Mouse (Mus musculus) ovary, adult 18-20 months (tissue): Measurements from ENCODE around the gene Itgb3.

ENCODE experiments used
- DNase-seq: peaks from one replicate; pipeline ENCODE4 v3.0.0; 2022; ENCODE audit warnings: low spot score, mixed read lengths

The Itgb3 gene

DNA sequence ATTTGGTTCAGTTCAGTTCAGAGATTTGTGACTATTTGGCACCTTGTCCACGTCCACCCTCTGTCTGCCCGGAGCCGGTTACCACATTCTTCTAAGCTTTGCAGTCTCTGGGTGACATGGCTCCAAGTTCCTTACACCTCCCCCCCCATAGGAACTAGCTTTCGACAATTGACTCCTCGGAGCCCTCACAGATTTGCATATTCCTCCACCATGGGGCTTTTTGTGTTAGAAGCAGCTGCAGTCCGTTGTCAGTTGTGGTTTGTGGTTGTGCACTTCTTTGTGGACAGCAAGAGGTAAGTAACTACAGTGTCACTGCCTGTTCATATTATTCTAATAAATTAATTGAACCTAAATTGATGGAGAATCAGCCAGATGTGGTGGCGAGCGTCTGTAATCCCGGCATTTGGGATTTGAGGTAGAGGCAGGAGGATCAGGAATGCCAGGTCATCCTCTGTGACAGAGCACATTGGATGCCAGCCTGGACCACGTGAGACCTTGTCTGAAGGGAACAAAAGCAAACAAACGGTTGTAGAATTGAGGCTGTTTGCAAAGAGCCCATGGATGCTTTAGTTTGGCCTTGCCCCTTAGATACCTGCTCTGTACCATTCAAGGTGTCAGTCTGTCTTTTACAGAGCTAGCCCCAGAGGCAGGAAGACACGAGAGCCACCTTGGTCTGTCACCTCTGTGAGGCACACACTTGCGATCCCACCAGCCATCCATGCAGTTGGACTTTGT, 25.0 kb upstream of the Itgb3 start:
- DNase-seq = no peak

GRCm38 (mm10) chr11:104585495-104585894, 22.3 kb upstream of the Itgb3 start:
- DNase-seq = no peak

- DNase-seq = no peak
Observed at GRCm38 (mm10) chr11:104587904-104588303, 19.9 kb upstream of the Itgb3 start.

DNA sequence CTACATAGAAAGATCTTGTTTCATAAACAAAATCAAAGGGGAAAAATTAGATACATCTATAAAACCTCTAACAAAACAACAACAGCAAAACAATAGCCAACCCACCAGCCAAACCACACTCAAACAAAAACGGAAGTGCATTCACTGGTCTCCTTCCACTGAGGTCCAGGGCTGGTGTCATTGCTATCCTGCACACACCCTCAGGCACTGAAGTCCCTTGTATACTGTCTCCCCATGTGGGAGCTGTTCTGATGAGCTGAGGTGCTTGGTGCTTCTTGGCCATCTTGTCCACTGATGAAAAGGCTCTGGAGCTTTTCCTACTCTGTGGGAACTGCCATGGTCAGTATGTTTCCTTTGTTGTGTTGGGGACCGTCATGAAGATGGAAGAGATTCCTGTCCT, 19.3 kb upstream of the Itgb3 start:
- no peak for DNase-seq

- DNase-seq = no peak
Observed at GRCm38 (mm10) chr11:104589570-104589969, 18.2 kb upstream of the Itgb3 start.

DNA sequence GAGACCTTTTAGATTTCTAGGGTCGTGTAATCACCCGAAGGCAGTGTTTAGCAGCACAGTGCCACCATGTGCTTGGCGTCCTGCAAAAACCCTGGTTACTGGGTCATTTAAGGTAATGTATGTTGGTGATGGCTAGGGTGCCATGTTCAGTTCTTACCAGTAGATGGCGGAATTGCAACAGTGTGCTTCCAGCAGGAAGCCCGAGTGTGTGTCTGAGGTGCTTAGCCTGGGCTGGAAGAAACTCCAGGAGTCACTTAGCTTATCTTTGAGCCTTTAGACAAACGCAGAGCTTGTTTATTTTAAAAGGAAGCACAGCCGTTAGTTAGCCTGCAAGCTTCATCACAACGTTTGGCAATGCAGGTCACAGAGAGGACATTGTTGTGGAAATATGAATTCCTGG, 17.7 kb upstream of the Itgb3 start:
- peak; percentile 72 for DNase-seq

GRCm38 (mm10) chr11:104592066-104592835, 15.5 kb upstream of the Itgb3 start:
- DNase-seq = peak; percentile 66

- no peak for DNase-seq
Observed at GRCm38 (mm10) chr11:104596365-104596764, 11.4 kb upstream of the Itgb3 start.

GRCm38 (mm10) chr11:104599265-104599945, 8.4 kb upstream of the Itgb3 start:
- DNase-seq = no peak

- DNase-seq = no peak
Observed at GRCm38 (mm10) chr11:104600675-104601074, 7.1 kb upstream of the Itgb3 start.

DNA sequence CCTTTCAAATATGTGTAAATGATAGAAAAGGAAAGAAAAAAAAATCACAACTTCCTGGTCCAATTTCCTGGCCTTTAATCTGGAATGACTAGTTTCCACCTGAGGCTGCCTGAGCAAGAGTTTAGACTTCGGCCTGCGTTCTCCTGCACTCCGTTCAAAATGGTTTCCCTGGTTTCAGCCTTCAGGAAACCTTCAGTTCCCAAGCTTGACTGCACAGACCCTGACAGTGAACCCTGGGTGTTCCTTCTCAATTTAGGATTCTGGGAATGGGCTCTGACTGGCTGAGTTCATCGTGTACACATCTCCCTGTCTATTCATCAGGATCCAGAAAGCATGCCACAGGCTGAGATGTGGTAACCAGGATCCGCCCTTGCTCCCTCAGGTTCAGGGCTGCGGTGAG, 3.6 kb upstream of the Itgb3 start:
- DNase-seq = no peak

- DNase-seq = no peak
Observed at GRCm38 (mm10) chr11:104608249-104608920, 585 bp downstream of the Itgb3 start.

- DNase-seq = no peak
Observed at GRCm38 (mm10) chr11:104609033-104609684, 1.4 kb downstream of the Itgb3 start.

- no peak for DNase-seq
Observed at GRCm38 (mm10) chr11:104609733-104610132, 1.9 kb downstream of the Itgb3 start.

DNA sequence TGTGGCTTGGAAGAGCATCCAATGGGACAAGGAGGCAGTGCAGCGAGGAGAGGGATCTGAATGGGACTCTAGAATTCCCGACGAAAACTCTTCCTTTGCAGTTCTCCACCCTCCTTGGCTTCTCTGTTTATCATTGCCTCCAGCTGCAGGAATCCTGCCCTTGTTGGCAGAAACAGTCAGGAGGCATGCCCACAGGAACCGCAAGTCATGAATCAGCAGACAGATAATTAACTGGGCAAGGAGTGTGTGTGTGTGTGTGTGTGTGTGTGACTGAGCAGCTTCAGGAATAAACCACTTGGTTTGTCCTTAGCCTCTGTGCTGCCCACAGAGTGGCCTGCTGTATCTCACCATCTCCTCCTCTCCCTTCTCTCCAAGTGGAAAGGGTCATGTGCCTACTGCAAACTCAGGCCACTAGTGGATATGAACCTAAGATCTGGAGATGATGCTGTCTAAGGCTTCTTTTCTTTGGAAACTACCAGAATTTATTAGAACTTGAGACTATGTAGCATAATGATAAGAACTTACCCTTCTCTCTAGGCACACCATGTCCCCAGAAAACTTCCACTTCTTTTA, 3.9 kb downstream of the Itgb3 start:
- DNase-seq = peak; percentile 74

- DNase-seq = no peak
Observed at GRCm38 (mm10) chr11:104613551-104613950, 5.8 kb downstream of the Itgb3 start.

DNA sequence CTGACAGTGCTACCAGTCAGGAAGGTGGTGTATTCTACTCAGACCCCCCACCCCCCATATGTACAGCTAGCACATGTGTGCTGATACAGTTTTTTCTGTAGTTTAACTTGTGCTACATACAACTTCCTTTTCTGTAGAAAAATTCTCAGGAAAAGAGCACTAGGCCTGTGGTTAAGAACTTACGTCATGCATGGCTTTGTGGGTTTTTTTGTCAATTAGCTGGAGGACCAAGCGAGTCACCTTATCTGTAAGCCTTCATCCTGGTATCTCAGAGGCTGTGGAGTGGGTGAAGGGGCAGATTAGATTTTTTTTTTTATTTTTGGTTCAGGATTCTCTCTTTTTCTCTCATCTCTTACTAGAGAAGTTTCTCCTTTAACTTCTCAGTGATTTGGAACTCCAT, 6.3 kb downstream of the Itgb3 start:
- DNase-seq = no peak

DNA sequence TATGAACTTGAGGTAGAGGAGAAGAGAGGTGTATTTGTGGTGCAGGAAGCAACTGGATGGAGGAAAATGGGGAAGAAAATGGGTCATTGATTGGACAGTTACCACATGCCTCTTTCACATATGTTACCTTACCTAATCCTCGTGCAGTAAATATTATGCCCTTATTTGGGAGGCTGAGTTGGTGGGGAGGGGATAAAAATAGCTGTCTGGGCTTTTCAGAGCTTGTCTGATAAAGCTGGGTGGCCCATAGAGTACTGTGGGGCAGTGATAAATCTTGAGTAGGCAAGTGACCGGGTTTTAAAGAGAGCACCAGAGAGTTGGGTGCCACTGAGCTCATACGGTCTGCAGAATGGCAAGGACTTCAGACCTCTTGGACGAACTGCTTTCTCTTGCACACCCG, 8.4 kb downstream of the Itgb3 start:
- DNase-seq = no peak

- no peak for DNase-seq
Observed at GRCm38 (mm10) chr11:104618638-104619076, 10.9 kb downstream of the Itgb3 start.

DNA sequence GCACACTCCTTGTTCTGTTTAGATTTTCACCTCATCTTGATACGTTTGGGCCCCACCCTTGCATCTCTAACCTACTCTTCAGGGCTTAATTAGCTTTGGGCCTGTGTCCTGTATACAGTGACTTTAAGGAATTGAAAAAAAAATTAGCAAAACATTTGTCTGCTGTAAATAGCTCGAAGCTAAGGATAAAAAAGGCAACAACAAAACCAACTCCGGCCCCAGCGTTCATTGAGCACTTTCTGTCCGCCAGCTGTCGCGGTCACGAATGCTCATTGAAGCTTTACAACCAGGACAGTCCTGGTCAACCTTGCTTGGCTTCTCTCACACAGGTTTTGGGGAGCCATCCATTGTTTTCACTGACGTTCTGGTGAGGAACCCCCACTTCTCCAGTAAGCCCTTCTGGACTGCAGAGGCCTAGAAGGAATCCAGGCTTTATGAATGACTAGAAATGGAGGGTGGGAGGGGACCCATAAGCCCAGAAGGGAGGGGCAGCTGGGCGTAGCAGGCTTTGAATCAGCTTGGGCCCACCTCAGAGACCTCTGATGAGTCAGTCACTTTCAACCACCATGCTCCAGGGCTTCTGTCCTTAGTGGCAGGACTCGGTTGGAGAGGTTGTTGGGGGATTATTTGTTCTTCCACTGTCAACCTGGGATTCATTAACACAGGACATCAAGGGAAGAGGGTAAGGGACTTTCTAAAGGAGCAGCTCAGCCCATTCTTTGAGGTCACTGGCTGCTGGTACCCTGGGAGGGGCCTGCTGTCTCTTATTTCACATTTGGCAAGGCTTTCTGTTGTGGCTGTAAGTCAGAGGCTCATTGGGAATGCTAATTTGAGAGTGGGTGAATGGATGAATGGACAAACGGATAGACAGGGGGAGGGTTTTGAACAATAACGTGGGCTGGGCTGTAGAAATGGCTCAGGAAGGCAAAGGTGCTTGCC, 11.6 kb downstream of the Itgb3 start:
- DNase-seq = no peak
